Mouse (Mus musculus): ENCODE measurements at regions not wholly inside any gene's neighbourhood (a gene's known extent, or its start where the extent isn't known, plus 50 kb on each side); places are given as distances from the start of the nearest gene placed in this dataset.

GRCm38 (mm10) chr11:45767081-45767480, 84.8 kb upstream of the Clint1 start:
- TF ChIP-seq REST (IDR thresholded peaks at IDR 0.05; ENCODE audit: insufficient read depth, insufficient read length) = no peak
- TF ChIP-seq POLR2A (IDR thresholded peaks at IDR 0.05; ENCODE audit: insufficient read length, low read depth) = no peak
- no peak for TF ChIP-seq MAX (IDR thresholded peaks at IDR 0.05; ENCODE audit: low read depth)
- peak; percentile 1 for TF ChIP-seq TCF3 (IDR thresholded peaks at IDR 0.05; ENCODE audit: insufficient read length, low read depth)
- TF ChIP-seq CEBPB (IDR thresholded peaks at IDR 0.05; ENCODE audit: insufficient read depth, poor library complexity, severe bottlenecking) = no peak
